Mouse (Mus musculus) erythroblast, embryonic 14.5 days (primary cell): ENCODE data around the gene Flot1. TPM values are rescaled to one million over a fixed set of nuclear protein-coding genes. Genes with fewer than 3 reads are reported as not detected.

ENCODE experiments used
- H3K27me3 ChIP-seq: 2 replicates; pipeline ENCODE4 v1.6.1; 2012; ENCODE audit warnings: inconsistent platforms; ENCODE audit not compliant: control insufficient read depth
- H3K36me3 ChIP-seq: 2 replicates; pipeline ENCODE4 v1.6.1; 2012; ENCODE audit warnings: mild to moderate bottlenecking, inconsistent platforms; ENCODE audit not compliant: control insufficient read depth
- H3K4me1 ChIP-seq: 2 replicates; pipeline ENCODE4 v1.6.1; 2012; ENCODE audit warnings: inconsistent platforms; ENCODE audit not compliant: control insufficient read depth
- H3K4me3 ChIP-seq: replicated peaks from 2 replicates; pipeline ENCODE3; 2012; ENCODE audit warnings: moderate library complexity, mild to moderate bottlenecking, inconsistent platforms
- H3K9me3 ChIP-seq: 2 replicates; pipeline ENCODE4 v1.6.1; 2012; ENCODE audit warnings: low read length, inconsistent platforms, mixed read lengths; ENCODE audit not compliant: control insufficient read depth
- GATA1 ChIP-seq: IDR thresholded peaks from 2 replicates; pipeline ENCODE4 v1.6.1; 2012; ENCODE audit warnings: low read length, inconsistent platforms, mixed read lengths
- TAL1 ChIP-seq: IDR thresholded peaks from 3 replicates; pipeline ENCODE4 v1.6.1; 2012; ENCODE audit warnings: low read length, inconsistent platforms, mixed read lengths
- polyA plus RNA-seq: library from polyadenylated mRNA; stranded (reverse); fragments of >175 nt; gene quantifications from 2 replicates; pipeline ENCODE4 v1.2.3, GENCODE M21; 2012

The Flot1 gene
- polyA plus RNA-seq, 1 experiment, result 8.2 TPM

GRCm38 (mm10) chr17:35808073-35808472 lies 15.0 kb upstream of the Flot1 start:
- H3K36me3 ChIP-seq, result no peaks in the 10 kb centered on the region
- no peaks in the 10 kb centered on the region for H3K9me3 ChIP-seq
- no peak overlapping the region for H3K4me3 ChIP-seq
- no peak for TF ChIP-seq GATA1
- TF ChIP-seq TAL1, result no peak
- H3K27me3 ChIP-seq, result no peaks in the 10 kb centered on the region
- peaks cover 10% of the 10 kb centered on the region for H3K4me1 ChIP-seq

GRCm38 (mm10) chr17:35809395-35809794 lies 13.6 kb upstream of the Flot1 start:
- Histone ChIP-seq H3K9me3 (no peaks in the 10 kb centered on the region), H3K27me3 (no peaks in the 10 kb centered on the region), H3K4me1 (peaks cover 13% of the 10 kb centered on the region), H3K36me3 (no peaks in the 10 kb centered on the region), H3K4me3 (no peak overlapping the region)
- TF ChIP-seq TAL1, result no peak
- no peak for TF ChIP-seq GATA1

- Histone ChIP-seq H3K4me3 (no peak overlapping the region), H3K4me1 (peaks cover 13% of the 10 kb centered on the region), H3K27me3 (no peaks in the 10 kb centered on the region), H3K9me3 (no peaks in the 10 kb centered on the region), H3K36me3 (no peaks in the 10 kb centered on the region)
- TF ChIP-seq GATA1, result no peak
- no peak for TF ChIP-seq TAL1
Observed at GRCm38 (mm10) chr17:35810900-35811648, 12.0 kb upstream of the Flot1 start.

GRCm38 (mm10) chr17:35812307-35812706 lies 10.7 kb upstream of the Flot1 start:
- no peak overlapping the region for H3K4me3 ChIP-seq
- no peak for TF ChIP-seq GATA1
- TF ChIP-seq TAL1, result no peak
- H3K36me3 ChIP-seq, result no peaks in the 10 kb centered on the region
- peaks cover 13% of the 10 kb centered on the region for H3K4me1 ChIP-seq
- H3K27me3 ChIP-seq, result no peaks in the 10 kb centered on the region
- H3K9me3 ChIP-seq, result no peaks in the 10 kb centered on the region

GRCm38 (mm10) chr17:35812736-35813135 lies 10.3 kb upstream of the Flot1 start:
- Histone ChIP-seq H3K4me1 (peaks cover 12% of the 10 kb centered on the region), H3K27me3 (no peaks in the 10 kb centered on the region), H3K4me3 (no peak overlapping the region), H3K9me3 (no peaks in the 10 kb centered on the region), H3K36me3 (no peaks in the 10 kb centered on the region)
- no peak for TF ChIP-seq GATA1
- TF ChIP-seq TAL1, result no peak

GRCm38 (mm10) chr17:35813245-35813647 lies 9.8 kb upstream of the Flot1 start:
- Histone ChIP-seq H3K27me3 (no peaks in the 10 kb centered on the region), H3K4me1 (peaks cover 11% of the 10 kb centered on the region), H3K9me3 (no peaks in the 10 kb centered on the region), H3K4me3 (no peak overlapping the region), H3K36me3 (no peaks in the 10 kb centered on the region)
- TF ChIP-seq GATA1, result no peak
- TF ChIP-seq TAL1, result no peak

- Histone ChIP-seq H3K27me3 (no peaks in the 10 kb centered on the region), H3K4me1 (peaks cover 9% of the 10 kb centered on the region), H3K36me3 (no peaks in the 10 kb centered on the region), H3K9me3 (no peaks in the 10 kb centered on the region), H3K4me3 (no peak overlapping the region)
- no peak for TF ChIP-seq TAL1
- no peak for TF ChIP-seq GATA1
Observed at GRCm38 (mm10) chr17:35813653-35814052, 9.4 kb upstream of the Flot1 start.

GRCm38 (mm10) chr17:35814678-35815077 lies 8.4 kb upstream of the Flot1 start:
- TF ChIP-seq TAL1 (no peak), GATA1 (no peak)
- Histone ChIP-seq H3K9me3 (no peaks in the 10 kb centered on the region), H3K4me3 (no peak overlapping the region), H3K27me3 (no peaks in the 10 kb centered on the region), H3K36me3 (no peaks in the 10 kb centered on the region), H3K4me1 (peaks cover 16% of the 10 kb centered on the region)

GRCm38 (mm10) chr17:35815836-35816235 lies 7.2 kb upstream of the Flot1 start:
- Histone ChIP-seq H3K4me3 (no peak overlapping the region), H3K36me3 (no peaks in the 10 kb centered on the region), H3K4me1 (peaks cover 27% of the 10 kb centered on the region), H3K9me3 (no peaks in the 10 kb centered on the region), H3K27me3 (no peaks in the 10 kb centered on the region)
- TF ChIP-seq GATA1 (no peak), TAL1 (no peak)
